Mouse (Mus musculus): ENCODE measurements around the gene Fshb.

DNA sequence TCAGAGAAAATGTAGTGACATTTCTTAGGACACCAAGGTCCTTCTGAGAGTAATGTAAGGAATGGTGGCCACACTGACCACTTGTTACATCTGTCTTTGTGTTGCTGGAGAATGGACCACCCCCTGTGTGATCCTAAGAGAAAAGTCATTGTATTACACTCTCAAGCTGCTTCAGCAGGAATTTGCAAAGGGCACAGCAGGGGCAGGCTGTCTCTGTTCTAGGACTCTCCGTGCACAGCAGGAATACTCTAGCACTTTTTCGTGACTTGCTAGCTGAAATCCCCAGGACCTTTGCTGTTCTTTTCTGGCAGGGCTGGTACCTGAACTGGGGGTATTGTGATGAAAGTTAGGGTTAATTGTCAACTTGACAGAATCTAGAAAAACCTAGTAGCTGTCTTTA, 24.8 kb upstream of the Fshb start:
- no peak for TF ChIP-seq CTCF (IDR thresholded peaks at IDR 0.05)
- TF ChIP-seq EP300 (IDR thresholded peaks at IDR 0.05): no peak

Data from lung, postnatal 0 days (tissue).